Mouse (Mus musculus): ENCODE data around the gene Cd2ap.

Cd2ap gene

DNA sequence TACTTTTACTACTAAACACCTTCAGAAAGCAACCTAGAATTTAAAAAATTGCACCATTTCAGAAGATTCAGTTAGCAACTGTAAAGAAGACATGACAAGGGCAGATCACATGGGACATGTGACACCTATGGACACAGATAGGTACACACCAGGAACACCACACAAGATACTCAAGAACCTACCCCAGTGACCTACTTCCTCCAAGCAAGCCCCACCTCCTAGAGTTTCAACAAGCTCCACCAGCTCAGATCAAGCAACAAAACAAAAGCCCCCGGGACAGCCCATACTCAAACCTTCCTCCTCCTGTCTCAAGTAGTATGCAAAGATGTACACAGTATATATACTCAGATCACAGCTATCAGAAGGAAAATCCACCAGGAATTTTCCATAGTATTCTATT, 16.1 kb downstream of the Cd2ap start:
- no peak for DNase-seq (ENCODE audit: extremely low spot score, low spot score)

DNA sequence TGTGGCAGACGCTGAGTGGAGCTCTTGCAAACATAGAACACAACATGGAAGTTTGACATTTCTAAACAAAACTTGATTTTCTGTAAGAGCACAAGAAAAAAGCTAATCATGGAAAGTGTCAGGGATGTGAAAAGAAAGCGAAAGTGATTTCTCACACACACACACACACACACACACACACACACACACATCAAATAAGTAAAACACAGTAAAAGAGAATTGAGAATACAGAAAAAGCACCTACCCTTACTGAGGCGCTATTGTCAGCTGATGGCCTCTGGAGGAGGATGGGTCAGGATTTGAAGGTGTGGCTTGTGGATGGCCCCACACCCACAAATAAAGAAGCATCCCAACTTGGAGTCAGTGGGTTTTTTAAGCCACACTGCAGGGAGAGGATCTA, 19.0 kb downstream of the Cd2ap start:
- DNase-seq (ENCODE audit: extremely low spot score, low spot score): no peak

GRCm38 (mm10) chr17:42847108-42847507, 29.4 kb downstream of the Cd2ap start:
- DNase-seq (ENCODE audit: extremely low spot score, low spot score): no peak

GRCm38 (mm10) chr17:42837193-42837592, 39.3 kb downstream of the Cd2ap start:
- DNase-seq (ENCODE audit: extremely low spot score, low spot score): no peak

- DNase-seq (ENCODE audit: extremely low spot score, low spot score): no peak
Observed at GRCm38 (mm10) chr17:42822787-42823186, 53.7 kb downstream of the Cd2ap start.

- DNase-seq (ENCODE audit: extremely low spot score, low spot score): no peak
Observed at GRCm38 (mm10) chr17:42815374-42815773, 61.1 kb downstream of the Cd2ap start.

GRCm38 (mm10) chr17:42792412-42792975, 84.0 kb downstream of the Cd2ap start:
- DNase-seq (ENCODE audit: extremely low spot score, low spot score): no peak

- no peak for DNase-seq (ENCODE audit: extremely low spot score, low spot score)
Observed at GRCm38 (mm10) chr17:42790787-42791186, 85.7 kb downstream of the Cd2ap start.

GRCm38 (mm10) chr17:42789723-42790122, 86.7 kb downstream of the Cd2ap start:
- DNase-seq (ENCODE audit: extremely low spot score, low spot score): no peak

- no peak for DNase-seq (ENCODE audit: extremely low spot score, low spot score)
Observed at GRCm38 (mm10) chr17:42788686-42789453, 87.6 kb downstream of the Cd2ap start.

DNA sequence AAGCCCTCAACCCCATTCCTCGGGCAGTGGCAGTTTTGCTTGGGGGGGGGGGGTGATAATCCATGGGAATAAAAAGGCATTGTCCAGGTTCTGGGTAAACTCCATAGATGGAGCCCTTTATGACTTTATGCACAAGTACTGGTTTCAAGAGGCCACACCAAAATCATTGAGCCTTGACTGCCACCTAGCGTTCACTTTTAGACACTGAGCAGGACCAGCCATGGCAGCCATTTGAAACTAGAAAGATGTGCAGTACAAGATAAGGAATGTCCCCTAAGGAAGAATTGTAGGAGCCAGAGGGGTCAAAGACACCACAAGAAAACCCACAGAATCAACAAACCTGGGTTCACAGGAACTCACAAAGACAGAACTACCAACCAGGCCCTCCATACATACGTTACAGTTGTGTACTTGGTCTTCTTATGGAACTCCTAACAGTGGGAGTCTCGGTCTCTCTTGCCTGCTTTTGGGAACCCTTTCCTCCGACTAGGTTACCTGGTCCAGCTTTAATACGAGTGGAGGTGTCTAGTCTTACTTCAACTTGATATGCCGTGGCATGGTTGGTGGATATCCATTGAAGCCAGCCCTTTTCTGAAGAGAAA, 94.2 kb downstream of the Cd2ap start:
- DNase-seq (ENCODE audit: extremely low spot score, low spot score): peak; percentile 65

DNA sequence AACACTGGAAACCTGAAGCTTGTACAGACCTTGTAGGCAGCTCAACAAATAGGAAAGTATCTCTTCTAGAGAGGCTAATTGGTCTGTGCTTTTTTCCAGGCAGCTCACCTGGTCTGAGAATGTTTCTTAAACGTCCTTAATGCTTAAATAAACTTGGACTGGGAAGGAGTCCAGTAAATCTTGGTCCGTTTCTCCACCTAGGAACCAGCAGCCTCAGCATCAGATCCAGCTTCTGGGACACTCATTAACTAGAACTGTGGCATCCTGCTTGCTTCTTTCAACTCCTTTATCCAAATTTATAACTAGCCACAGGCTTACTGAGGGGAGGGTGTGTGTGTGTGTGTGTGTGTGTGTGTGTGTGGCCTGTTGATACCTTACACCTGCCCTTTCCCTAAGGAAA, 122.7 kb downstream of the Cd2ap start:
- DNase-seq (ENCODE audit: extremely low spot score, low spot score): no peak

GRCm38 (mm10) chr17:42752173-42752572, 124.3 kb downstream of the Cd2ap start:
- DNase-seq (ENCODE audit: extremely low spot score, low spot score): no peak

GRCm38 (mm10) chr17:42745657-42746420, 130.6 kb downstream of the Cd2ap start:
- DNase-seq (ENCODE audit: extremely low spot score, low spot score): no peak
